Mouse (Mus musculus) CH12.LX (cell line): ENCODE results near the gene Rrp7a.

ENCODE experiments used
- CHD1 ChIP-seq: IDR thresholded peaks from 2 replicates; pipeline ENCODE4 v1.6.1; 2012; ENCODE audit warnings: low read depth, low read length, improper control_type of control experiment, inconsistent platforms
- CTCF ChIP-seq, 2 experiments: IDR thresholded peaks in 1 of 2; conservative IDR thresholded peaks in 1 of 2; 2 replicates each; pipeline ENCODE4 v1.5.1; 2011 to 2012; ENCODE audit warnings: low read depth in 2 of 2, low read length in 2 of 2, improper control_type of control experiment in 1 of 2, inconsistent platforms in 1 of 2, mild to moderate bottlenecking in 1 of 2, moderate library complexity in 1 of 2
- E2F4 ChIP-seq: IDR thresholded peaks from 2 replicates; pipeline ENCODE4 v1.6.1; 2011; ENCODE audit warnings: low read depth, low read length, improper control_type of control experiment; ENCODE audit not compliant: insufficient replicate concordance
- EP300 ChIP-seq: IDR thresholded peaks from 2 replicates; pipeline ENCODE4 v1.6.1; 2011; ENCODE audit warnings: low read length, improper control_type of control experiment
- JUN ChIP-seq: IDR thresholded peaks from 2 replicates; pipeline ENCODE4 v1.6.1; 2011; ENCODE audit warnings: low read depth, mild to moderate bottlenecking, low read length, improper control_type of control experiment, moderate library complexity; ENCODE audit not compliant: insufficient read depth
- KAT2A ChIP-seq: IDR thresholded peaks from 2 replicates; pipeline ENCODE4 v1.6.1; 2012; ENCODE audit warnings: low read length, improper control_type of control experiment, inconsistent platforms; ENCODE audit not compliant: insufficient replicate concordance
- MAX ChIP-seq: IDR thresholded peaks from 2 replicates; pipeline ENCODE4 v1.6.1; 2011; ENCODE audit warnings: low read length, improper control_type of control experiment
- MXI1 ChIP-seq: IDR thresholded peaks from 2 replicates; pipeline ENCODE4 v1.6.1; 2011; ENCODE audit warnings: mild to moderate bottlenecking, low read depth, low read length, improper control_type of control experiment
- NELFE ChIP-seq: IDR thresholded peaks from 2 replicates; pipeline ENCODE4 v1.6.1; 2011; ENCODE audit warnings: low read depth, low read length, improper control_type of control experiment
- POLR2A ChIP-seq: IDR thresholded peaks from 2 replicates; pipeline ENCODE4 v1.6.1; 2011; ENCODE audit warnings: low read depth, mild to moderate bottlenecking, improper control_type of control experiment, low read length

- TF ChIP-seq KAT2A (no peak), CTCF (conservative IDR thresholded peaks at IDR 0.05 in 1 of 2, IDR thresholded peaks at IDR 0.05 in 1 of 2; ENCODE audit: low read depth in 2 of 2, low read length in 2 of 2) (no peak), EP300 (no peak), POLR2A (no peak), NELFE (no peak), CHD1 (no peak), MAX (no peak), E2F4 (no peak), JUN (no peak), MXI1 (no peak)
Measured at GRCm38 (mm10) chr15:83126582-83126981, 4.0 kb upstream of the Rrp7a start.
